Mouse (Mus musculus): ENCODE results near the gene Ccl25.

DNA sequence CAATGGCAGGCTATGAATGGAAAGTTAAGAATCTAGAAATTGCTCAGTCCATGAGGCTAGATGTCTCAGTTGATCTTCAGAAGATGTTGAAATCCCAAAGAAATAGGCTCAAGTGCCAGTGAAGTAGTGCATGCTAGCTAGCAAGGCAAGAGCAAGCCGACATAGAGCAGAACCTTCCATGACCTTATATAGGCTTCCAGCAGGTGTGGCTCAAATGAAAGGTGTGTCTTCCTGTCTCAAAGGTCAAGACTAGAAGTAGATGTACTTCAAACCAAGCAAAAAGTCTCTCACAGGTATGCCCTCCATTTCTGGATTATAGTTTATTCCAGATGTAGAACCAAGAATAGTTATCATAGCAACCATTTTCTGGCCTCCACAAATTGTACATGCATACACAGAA, 9.0 kb downstream of the Ccl25 start:
- TF ChIP-seq EP300 (IDR thresholded peaks at IDR 0.05; ENCODE audit: low read depth) (no peak), CTCF (IDR thresholded peaks at IDR 0.05; ENCODE audit: low read depth) (no peak)
